10 mouse cellular contexts compared by ENCODE assay signal in the genomic region with DNA sequence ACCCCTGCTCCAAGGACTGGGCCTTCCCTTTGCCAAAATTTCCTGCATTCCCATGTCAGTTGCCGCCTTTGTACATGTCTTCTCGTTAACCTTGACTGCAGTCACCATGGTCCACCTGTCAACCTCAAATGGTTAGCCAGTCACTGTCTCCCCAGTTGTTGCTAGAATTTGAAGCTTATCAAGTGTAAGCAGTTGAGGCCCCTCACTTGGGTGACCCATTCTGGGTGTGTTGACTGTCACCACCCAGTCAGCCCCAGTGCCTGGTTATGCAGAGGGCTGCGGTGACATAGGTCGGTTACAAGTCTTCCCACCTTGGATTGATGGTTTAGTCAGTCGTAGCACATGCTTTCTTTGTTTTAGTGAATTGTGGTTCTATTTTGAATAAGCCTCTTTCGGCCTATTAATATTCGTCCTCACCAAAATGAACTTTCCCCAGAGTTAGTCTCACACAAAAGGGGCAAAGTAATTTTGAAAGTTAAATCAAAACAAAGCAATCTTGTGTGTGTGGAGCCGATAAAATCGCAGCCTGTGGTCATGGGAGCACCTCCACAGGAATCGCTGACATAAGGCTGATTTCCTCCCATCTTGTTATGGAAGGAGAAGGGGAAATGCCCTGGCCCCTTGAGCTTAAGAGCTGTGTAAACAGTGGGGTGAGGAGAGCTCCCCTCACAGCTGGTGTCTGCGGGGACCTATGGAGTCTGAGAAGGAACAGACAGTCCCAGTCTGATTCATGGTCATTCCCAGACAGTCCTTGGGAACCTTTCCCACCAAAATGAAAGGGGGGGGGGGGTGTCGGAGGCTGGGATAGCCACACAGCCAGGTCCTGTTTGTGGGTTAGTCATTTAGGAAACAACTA. TPM values are rescaled to one million over a fixed set of nuclear protein-coding genes. Genes with fewer than 3 reads are reported as not detected.
DNase-seq lines count a peak whose midpoint lies in the region; ATAC-seq lines count a peak whose summit lies in the region.
"Had no signal": no experiment of that assay in that cellular context is flagged by ENCODE, and none has a peak within 500 bp of the region (broad histone marks: within the 10 kb centered on the region; RNA-seq: fewer than 3 reads in every experiment).

No protein-coding gene starts in this region.

- WGBS in kidney, embryonic 15.5 days: 51% methylated on average over 12 of the region's 12 CpGs
- WGBS in embryonic facial prominence, embryonic 10.5 days: 87% methylated on average over 12 of the region's 12 CpGs
- whole genome bisulfite sequencing in liver, embryonic 11.5 days: 56% methylated on average over 12 of the region's 12 CpGs

- peaks cover 58% of the 10 kb centered on the region for H3K4me1 ChIP-seq in kidney, embryonic 15.5 days
- peaks cover 24% of the 10 kb centered on the region for H3K4me1 ChIP-seq in embryonic facial prominence, embryonic 10.5 days
- peaks cover 48% of the 10 kb centered on the region for H3K4me1 ChIP-seq in liver, embryonic 11.5 days (replicated peaks; ENCODE audit: control insufficient read depth, insufficient read depth, low read length)

- H3K4me2 ChIP-seq in kidney, embryonic 15.5 days: no peak overlapping the region
- peak overlapping the region; percentile 35 for H3K4me2 ChIP-seq in liver, embryonic 11.5 days

- H3K27ac ChIP-seq in kidney, embryonic 15.5 days: peak overlapping the region; percentile 18; the same call in 1 of the 2 replicates
- peak overlapping the region; percentile 32; the same call in 1 of the 2 replicates for H3K27ac ChIP-seq in embryonic facial prominence, embryonic 10.5 days (replicated peaks)
- peak overlapping the region; percentile 57; the same call in 1 of the 2 replicates for H3K27ac ChIP-seq in liver, embryonic 11.5 days (ENCODE audit: low read depth, low read length)

- H3K27me3 ChIP-seq in kidney, embryonic 15.5 days: no peaks in the 10 kb centered on the region
- H3K27me3 ChIP-seq in embryonic facial prominence, embryonic 10.5 days (replicated peaks; ENCODE audit: low read depth, poor library complexity, severe bottlenecking): no peaks in the 10 kb centered on the region
- no peaks in the 10 kb centered on the region for H3K27me3 ChIP-seq in liver, embryonic 11.5 days (replicated peaks; ENCODE audit: control insufficient read depth, insufficient read depth, low read length)

- H3K9me3 ChIP-seq in kidney, embryonic 15.5 days (replicated peaks): no peaks in the 10 kb centered on the region
- H3K9me3 ChIP-seq in embryonic facial prominence, embryonic 10.5 days: no peaks in the 10 kb centered on the region
- H3K9me3 ChIP-seq in liver, embryonic 11.5 days (ENCODE audit: control insufficient read depth, low read length): no peaks in the 10 kb centered on the region

- H3K36me3 ChIP-seq in kidney, embryonic 15.5 days: peaks cover 42% of the 10 kb centered on the region
- peaks cover 95% of the 10 kb centered on the region for H3K36me3 ChIP-seq in embryonic facial prominence, embryonic 10.5 days (replicated peaks)
- peaks cover 6% of the 10 kb centered on the region; the same call in 1 of the 2 replicates for H3K36me3 ChIP-seq in liver, embryonic 11.5 days (ENCODE audit: control insufficient read depth, insufficient read depth, low read length)

- ATAC-seq in kidney, embryonic 15.5 days (replicated peaks; ENCODE audit: low FRiP score): 0 out of 2 replicates have a peak, but pooled peaks have one; percentile 28
- ATAC-seq in liver, embryonic 11.5 days (replicated peaks; ENCODE audit: low FRiP score): peak; percentile 88

- no peak for DNase-seq in kidney, postnatal 36 days
- DNase-seq in A20 (ENCODE audit: low read depth, low spot score): peak; percentile 46
- DNase-seq in embryonic facial prominence, embryonic 10.5 days (ENCODE audit: low spot score): no peak
- DNase-seq in liver, embryonic 11.5 days (ENCODE audit: low spot score): no peak
- no peak for DNase-seq in left cerebral cortex, postnatal 25 days (ENCODE audit: low spot score in 2 of 2)
- no peak for DNase-seq in frontal cortex, postnatal 25 days (ENCODE audit: low spot score in 2 of 2)
- DNase-seq: cerebellum, adult 11-12 months; gastrocnemius, postnatal 14 days; kidney, adult 18-20 months had no signal

- intact Hi-C loops in left cerebral cortex, postnatal 25 days (cut with DNase I): no loop called here

- no peak overlapping the region for H3K9ac ChIP-seq in kidney, embryonic 15.5 days
- peak overlapping the region; percentile 3; the same call in 1 of the 2 replicates for H3K9ac ChIP-seq in liver, embryonic 11.5 days (ENCODE audit: low read depth, low read length)

- no peak overlapping the region for H3K4me3 ChIP-seq in kidney, embryonic 15.5 days (replicated peaks)
- H3K4me3 ChIP-seq in embryonic facial prominence, embryonic 10.5 days: no peak overlapping the region
- H3K4me3 ChIP-seq in liver, embryonic 11.5 days (ENCODE audit: low read depth, low read length): no peak overlapping the region

RNA-seq across cellular contexts. Expression of gene Bcl2l11, which starts 30.9 kb away (rescaled TPM):
- 28.7 and 29.8 TPM in 2 replicates for polyA plus RNA-seq in kidney, embryonic 15.5 days (2015; fragmentation: Nextera tagmentation; extraction: Ambion mirVana)
- polyA plus RNA-seq in embryonic facial prominence, embryonic 10.5 days (2016; fragmentation: Nextera tagmentation; extraction: Ambion mirVana): 32.5 and 35.7 TPM in 2 replicates
- polyA plus RNA-seq in liver, embryonic 11.5 days (2014; fragmentation: Nextera tagmentation; extraction: Ambion mirVana): 15.1 and 15.3 TPM in 2 replicates
- 1 to 10 TPM; 6.3 to 9.4 TPM for total RNA-seq in left cerebral cortex, postnatal 25 days (2021)
